Comparison of ENCODE assay signal across 29 mouse cellular contexts in the genomic region with DNA sequence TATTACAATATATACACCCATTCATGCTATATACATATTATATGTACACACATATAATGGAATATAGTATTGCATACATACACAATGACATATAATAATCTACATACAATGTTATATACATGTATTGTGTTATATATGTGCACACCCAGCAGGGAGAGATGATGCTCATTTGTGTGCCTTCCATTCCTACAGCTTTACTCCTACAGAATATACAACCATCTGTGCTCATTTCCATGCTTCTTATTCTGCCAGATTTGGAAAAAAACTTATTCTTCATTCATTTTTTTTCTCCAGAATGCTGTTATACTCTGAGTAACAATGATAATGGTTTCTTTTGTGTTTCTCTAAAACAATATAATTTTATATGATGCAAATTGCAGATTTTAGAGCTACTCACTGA.
DNase-seq lines count a peak whose midpoint lies in the region; ATAC-seq and TF ChIP-seq lines count a peak whose summit lies in the region.
"Had no signal": no experiment of that assay in that cellular context is flagged by ENCODE, and none has a peak within 500 bp of the region (broad histone marks: within the 10 kb centered on the region; RNA-seq: fewer than 3 reads in every experiment).

No protein-coding gene starts in this region.

- DNase-seq in forebrain, postnatal 0 days = peak; percentile 21
- DNase-seq in layer of hippocampus, adult 2 months (ENCODE audit: low spot score in 2 of 2) = no peak
- DNase-seq in layer of hippocampus, adult 8-10 months (ENCODE audit: low spot score in 2 of 2) = no peak
- DNase-seq in right cerebral cortex, adult 18-20 months = peak; percentile 3
- no peak for DNase-seq in right cerebral cortex, postnatal 25 days
- DNase-seq in thymus, adult 18-20 months = no peak
- DNase-seq: adrenal gland, adult 8-10 months; adrenal gland, postnatal 14 days; adrenal gland, postnatal 36 days; B cell, adult 2 months; cerebellum, adult 11 months; cerebellum, adult 18-20 months; cerebellum, adult 8-10 months; cerebellum, adult 9-11 months; cerebellum, postnatal 14 days; cerebellum, postnatal 36 days; embryo, embryonic 11 days had no signal

- no peak for TF ChIP-seq CTCF in forebrain, postnatal 0 days (IDR thresholded peaks at IDR 0.05; ENCODE audit: low read depth)
- no peak for TF ChIP-seq CTCF in layer of hippocampus, adult 2 months (conservative IDR thresholded peaks at IDR 0.05)

- no peak overlapping the region for H3K27ac ChIP-seq in forebrain, postnatal 0 days (ENCODE audit: low read depth, low read length)
- no peak overlapping the region for H3K27ac ChIP-seq in forebrain, embryonic 13.5 days
- peak overlapping the region; percentile 84 for H3K27ac ChIP-seq in layer of hippocampus, adult 2 months
- H3K27ac ChIP-seq: embryonic facial prominence, embryonic 13.5 days; embryonic facial prominence, embryonic 15.5 days; forebrain, embryonic 10.5 days; forebrain, embryonic 12.5 days; forebrain, embryonic 15.5 days had no signal

- H3K27me3 ChIP-seq in forebrain, postnatal 0 days (ENCODE audit: insufficient read depth, low read length) = no peaks in the 10 kb centered on the region
- H3K27me3 ChIP-seq in forebrain, embryonic 13.5 days = no peaks in the 10 kb centered on the region
- H3K27me3 ChIP-seq: CH12.LX; embryonic facial prominence, embryonic 13.5 days; embryonic facial prominence, embryonic 15.5 days; forebrain, embryonic 12.5 days; forebrain, embryonic 15.5 days; Patski had no signal

- no peaks in the 10 kb centered on the region for H3K4me1 ChIP-seq in forebrain, postnatal 0 days (ENCODE audit: insufficient read depth)
- H3K4me1 ChIP-seq in forebrain, embryonic 13.5 days = no peaks in the 10 kb centered on the region
- H3K4me1 ChIP-seq: embryonic facial prominence, embryonic 13.5 days; embryonic facial prominence, embryonic 15.5 days; forebrain, embryonic 10.5 days; forebrain, embryonic 12.5 days; forebrain, embryonic 15.5 days had no signal

- H3K4me2 ChIP-seq in forebrain, postnatal 0 days (ENCODE audit: low read depth) = no peak overlapping the region
- no peak overlapping the region for H3K4me2 ChIP-seq in forebrain, embryonic 13.5 days
- H3K4me2 ChIP-seq: embryonic facial prominence, embryonic 13.5 days; embryonic facial prominence, embryonic 15.5 days; forebrain, embryonic 12.5 days; forebrain, embryonic 15.5 days had no signal

- no peaks in the 10 kb centered on the region for H3K9me3 ChIP-seq in forebrain, postnatal 0 days (ENCODE audit: low read length)
- no peaks in the 10 kb centered on the region for H3K9me3 ChIP-seq in forebrain, embryonic 13.5 days (replicated peaks)
- H3K9me3 ChIP-seq: embryonic facial prominence, embryonic 13.5 days; embryonic facial prominence, embryonic 15.5 days; forebrain, embryonic 10.5 days; forebrain, embryonic 12.5 days; forebrain, embryonic 15.5 days; G1E had no signal

- no peaks in the 10 kb centered on the region for H3K36me3 ChIP-seq in forebrain, postnatal 0 days (ENCODE audit: insufficient read depth)
- H3K36me3 ChIP-seq in forebrain, embryonic 13.5 days (ENCODE audit: poor library complexity, severe bottlenecking) = no peaks in the 10 kb centered on the region
- H3K36me3 ChIP-seq: embryonic facial prominence, embryonic 13.5 days; embryonic facial prominence, embryonic 15.5 days; forebrain, embryonic 10.5 days; forebrain, embryonic 12.5 days; forebrain, embryonic 15.5 days; G1E had no signal

- no peak overlapping the region for H3K4me3 ChIP-seq in forebrain, postnatal 0 days (ENCODE audit: low read depth, low read length)
- H3K4me3 ChIP-seq in forebrain, embryonic 13.5 days = no peak overlapping the region
- H3K4me3 ChIP-seq in layer of hippocampus, adult 2 months = no peak overlapping the region
- H3K4me3 ChIP-seq: embryonic facial prominence, embryonic 13.5 days; embryonic facial prominence, embryonic 15.5 days; erythroblast, embryonic 14.5 days; forebrain, embryonic 10.5 days; forebrain, embryonic 12.5 days; forebrain, embryonic 15.5 days had no signal

- ATAC-seq in forebrain, postnatal 0 days = peak; percentile 61; the same call in 1 of the 2 replicates
- no peak for ATAC-seq in forebrain, embryonic 13.5 days
- ATAC-seq: activated CD4-positive, CD25-positive, alpha-beta regulatory T cell, adult 4 months; CD4-positive, CD25-positive, alpha-beta regulatory T cell, adult 4 months; forebrain, embryonic 15.5 days; Patski had no signal

- no peak overlapping the region for H3K9ac ChIP-seq in forebrain, postnatal 0 days
- H3K9ac ChIP-seq in forebrain, embryonic 13.5 days = no peak overlapping the region
- H3K9ac ChIP-seq: embryonic facial prominence, embryonic 13.5 days; embryonic facial prominence, embryonic 15.5 days; forebrain, embryonic 12.5 days; forebrain, embryonic 15.5 days had no signal

Comparison
In these comparisons a context has a peak if more than half of its experiments do, and no peak if none do; other contexts are left out.
1. DNase-seq: peak in forebrain, postnatal 0 days (single experiment) and right cerebral cortex, adult 18-20 months (single experiment); none in layer of hippocampus, adult 2 months (0 of 2), layer of hippocampus, adult 8-10 months (0 of 2), right cerebral cortex, postnatal 25 days (single experiment) and thymus, adult 18-20 months (0 of 2).